10 mouse cellular contexts compared by ENCODE assay signal in the genomic region with DNA sequence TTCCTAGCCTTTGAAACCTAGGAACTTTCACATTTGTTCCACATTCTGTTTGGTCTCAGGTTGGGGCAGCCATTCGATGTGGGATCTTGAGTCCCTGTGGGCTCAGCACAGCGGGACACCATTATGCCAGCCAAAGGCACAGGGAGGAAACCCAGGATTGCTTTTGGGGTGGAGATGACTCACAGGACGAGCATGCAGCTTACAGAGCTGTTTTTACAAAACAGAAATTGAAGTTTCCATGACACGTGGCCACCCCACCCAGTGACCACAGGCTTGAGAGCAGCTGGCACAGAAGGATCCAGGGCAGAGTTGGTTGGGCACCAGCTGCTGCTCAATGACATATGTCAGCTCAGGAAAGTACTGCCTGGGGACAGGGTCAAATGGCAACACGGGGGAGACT.
DNase-seq lines count a peak whose midpoint lies in the region; ATAC-seq and TF ChIP-seq lines count a peak whose summit lies in the region.
"Had no signal": no experiment of that assay in that cellular context is flagged by ENCODE, and none has a peak within 500 bp of the region (broad histone marks: within the 10 kb centered on the region; RNA-seq: fewer than 3 reads in every experiment).

No protein-coding gene starts in this region.

- TF ChIP-seq POLR2A in heart, adult 2 months (IDR thresholded peaks at IDR 0.05; ENCODE audit: insufficient read depth, low read depth, low read length), result no peak

- intact Hi-C loops in heart, adult 2 months (cut with DNase I), result no loop called here
- intact Hi-C loops in gastrocnemius, adult 2 months (cut with DNase I), result no loop called here

- peak; percentile 58 for ATAC-seq in lung, postnatal 0 days
- no peak for ATAC-seq in intestine, postnatal 0 days
- ATAC-seq in liver, embryonic 12.5 days, result no peak
- ATAC-seq: intestine, embryonic 16.5 days had no signal

- peak; percentile 73; the same call in 1 of the 2 replicates for TF ChIP-seq EP300 in heart, adult 2 months (IDR thresholded peaks at IDR 0.05; ENCODE audit: insufficient read depth, low read depth, low read length)
- TF ChIP-seq EP300 in lung, postnatal 0 days (IDR thresholded peaks at IDR 0.05), result no peak

- H3K36me3 ChIP-seq in heart, adult 2 months (ENCODE audit: control insufficient read depth, insufficient read depth, low read length), result no peaks in the 10 kb centered on the region
- H3K36me3 ChIP-seq in heart, embryonic 10.5 days, result no peaks in the 10 kb centered on the region
- no peaks in the 10 kb centered on the region for H3K36me3 ChIP-seq in lung, postnatal 0 days (ENCODE audit: insufficient read depth, low read length)
- no peaks in the 10 kb centered on the region for H3K36me3 ChIP-seq in intestine, postnatal 0 days (ENCODE audit: control insufficient read depth, insufficient read depth)
- no peaks in the 10 kb centered on the region for H3K36me3 ChIP-seq in liver, embryonic 12.5 days

- WGBS in heart, adult 2 months, result 20% methylated on average over 5 of the region's 5 CpGs
- WGBS in heart, embryonic 10.5 days, result 49% methylated on average over 5 of the region's 5 CpGs
- 31% methylated on average over 5 of the region's 5 CpGs for WGBS in lung, postnatal 0 days
- WGBS in intestine, postnatal 0 days, result 52% methylated on average over 5 of the region's 5 CpGs
- 29% methylated on average over 5 of the region's 5 CpGs for WGBS in liver, embryonic 12.5 days (ENCODE audit: insufficient replicate concordance)

- H3K27me3 ChIP-seq in heart, adult 2 months (ENCODE audit: control insufficient read depth, insufficient read depth, low read length), result no peaks in the 10 kb centered on the region
- no peaks in the 10 kb centered on the region for H3K27me3 ChIP-seq in heart, embryonic 10.5 days (ENCODE audit: insufficient read depth, poor library complexity, severe bottlenecking)
- H3K27me3 ChIP-seq in lung, postnatal 0 days (replicated peaks; ENCODE audit: insufficient read depth, low read length), result no peaks in the 10 kb centered on the region
- H3K27me3 ChIP-seq in intestine, postnatal 0 days (replicated peaks; ENCODE audit: control insufficient read depth, insufficient read depth, low read length), result no peaks in the 10 kb centered on the region
- H3K27me3 ChIP-seq in liver, embryonic 12.5 days (replicated peaks), result no peaks in the 10 kb centered on the region

- peak overlapping the region; percentile 15 for H3K27ac ChIP-seq in heart, adult 2 months
- H3K27ac ChIP-seq in heart, embryonic 10.5 days, result no peak overlapping the region
- peak overlapping the region; percentile 81 for H3K27ac ChIP-seq in gastrocnemius, adult 2 months
- H3K27ac ChIP-seq in lung, postnatal 0 days (ENCODE audit: low read length), result 0 out of 2 replicates have a peak overlapping the region, but pooled peaks have one; percentile 14
- no peak overlapping the region for H3K27ac ChIP-seq in intestine, postnatal 0 days (ENCODE audit: low read depth, low read length)
- H3K27ac ChIP-seq in liver, embryonic 12.5 days, result no peak overlapping the region
- H3K27ac ChIP-seq: macrophage had no signal

- no peak overlapping the region for H3K4me2 ChIP-seq in lung, postnatal 0 days (replicated peaks; ENCODE audit: low read depth, low read length)
- no peak overlapping the region for H3K4me2 ChIP-seq in intestine, postnatal 0 days (replicated peaks; ENCODE audit: low read depth)
- no peak overlapping the region for H3K4me2 ChIP-seq in liver, embryonic 12.5 days

- TF ChIP-seq CTCF in heart, adult 2 months (IDR thresholded peaks at IDR 0.05), result no peak
- no peak for TF ChIP-seq CTCF in gastrocnemius, adult 2 months (IDR thresholded peaks at IDR 0.05)
- no peak for TF ChIP-seq CTCF in lung, postnatal 0 days (IDR thresholded peaks at IDR 0.05)
- no peak for TF ChIP-seq CTCF in intestine, postnatal 0 days (IDR thresholded peaks at IDR 0.05; ENCODE audit: low read depth)

- no peaks in the 10 kb centered on the region for H3K9me3 ChIP-seq in heart, embryonic 10.5 days
- no peaks in the 10 kb centered on the region for H3K9me3 ChIP-seq in lung, postnatal 0 days (ENCODE audit: low read length)
- no peaks in the 10 kb centered on the region for H3K9me3 ChIP-seq in intestine, postnatal 0 days (ENCODE audit: control insufficient read depth)
- no peaks in the 10 kb centered on the region for H3K9me3 ChIP-seq in liver, embryonic 12.5 days (replicated peaks)

- peaks cover 2% of the 10 kb centered on the region for H3K4me1 ChIP-seq in heart, adult 2 months (ENCODE audit: control insufficient read depth, insufficient read depth, low read length)
- peaks cover 35% of the 10 kb centered on the region for H3K4me1 ChIP-seq in heart, embryonic 10.5 days
- no peaks in the 10 kb centered on the region for H3K4me1 ChIP-seq in lung, postnatal 0 days (ENCODE audit: insufficient read depth, low read depth, low read length)
- no peaks in the 10 kb centered on the region for H3K4me1 ChIP-seq in intestine, postnatal 0 days (replicated peaks; ENCODE audit: control insufficient read depth, insufficient read depth, low read length)
- no peaks in the 10 kb centered on the region for H3K4me1 ChIP-seq in liver, embryonic 12.5 days

- no peaks in the 10 kb centered on the region for H3K79me2 ChIP-seq in heart, adult 2 months (replicated peaks; ENCODE audit: control insufficient read depth, insufficient read depth, low read length)

- no peak overlapping the region for H3K9ac ChIP-seq in heart, adult 2 months (ENCODE audit: low read depth, low read length)
- no peak overlapping the region for H3K9ac ChIP-seq in lung, postnatal 0 days (replicated peaks; ENCODE audit: low read depth)
- no peak overlapping the region for H3K9ac ChIP-seq in intestine, postnatal 0 days (ENCODE audit: low read depth, low read length)
- H3K9ac ChIP-seq in liver, embryonic 12.5 days, result no peak overlapping the region

- H3K4me3 ChIP-seq in heart, adult 2 months, result no peak overlapping the region
- H3K4me3 ChIP-seq in heart, embryonic 10.5 days, result no peak overlapping the region
- no peak overlapping the region for H3K4me3 ChIP-seq in gastrocnemius, adult 2 months
- H3K4me3 ChIP-seq in lung, postnatal 0 days (ENCODE audit: low read depth, low read length), result no peak overlapping the region
- no peak overlapping the region for H3K4me3 ChIP-seq in intestine, postnatal 0 days (ENCODE audit: low read depth, low read length)
- H3K4me3 ChIP-seq in liver, embryonic 12.5 days, result no peak overlapping the region

- DNase-seq in heart, adult 2 months, result peak; percentile 53 to 68
- DNase-seq in heart, embryonic 10.5 days (ENCODE audit: low spot score), result no peak
- DNase-seq in R1 (ENCODE audit: low read depth, low spot score), result peak; percentile 31
- peak; percentile 77 for DNase-seq in gastrocnemius, adult 2 months
- peak; percentile 49 for DNase-seq in lung, postnatal 0 days (ENCODE audit: low spot score)
- DNase-seq in cerebellum, adult 11-12 months, result no peak

Comparison
In these comparisons a context has a peak if more than half of its experiments do, and no peak if none do; other contexts are left out.
1. DNase-seq: peak in heart, adult 2 months (2 of 2), R1 (single experiment), gastrocnemius, adult 2 months (single experiment) and lung, postnatal 0 days (single experiment); none in heart, embryonic 10.5 days (single experiment) and cerebellum, adult 11-12 months (single experiment).
2. H3K27ac ChIP-seq: peak in heart, adult 2 months (single experiment), gastrocnemius, adult 2 months (single experiment) and lung, postnatal 0 days (single experiment); none in heart, embryonic 10.5 days (single experiment), intestine, postnatal 0 days (single experiment) and liver, embryonic 12.5 days (single experiment).